Mouse (Mus musculus) fibroblast of lung, adult 2 months (primary cell): ENCODE data around the gene Gm12886.

ENCODE experiments used
- DNase-seq: peaks from one replicate; pipeline ENCODE4 v3.0.0-alpha.2; 2011; ENCODE audit warnings: low read depth

The Gm12886 gene

DNA sequence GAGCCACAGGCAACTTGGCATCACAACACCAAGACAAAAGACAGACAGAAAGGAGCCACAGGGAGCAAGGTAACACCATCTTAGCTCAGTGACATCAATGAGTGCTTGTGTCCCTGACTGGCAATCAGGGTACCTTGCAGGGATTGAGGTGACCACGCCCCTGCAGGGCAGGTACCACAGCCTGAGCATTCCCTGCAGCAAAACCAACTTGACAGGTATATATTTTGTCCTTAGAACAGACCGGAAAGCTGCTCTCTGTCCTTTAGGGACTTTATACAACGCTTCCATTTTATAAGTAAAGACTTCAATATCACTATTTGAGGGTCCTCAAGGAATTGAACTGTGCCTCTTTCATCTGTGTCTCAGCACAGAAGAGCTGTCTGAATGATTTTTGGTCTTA is at the start of gene Gm12886:
Gene Gm12886 (minus strand): TSS at position 101 of the 400 bp plus-strand sequence.
- DNase-seq, result no peak
